Mouse (Mus musculus) left cerebral cortex, adult 9 months (tissue): ENCODE results near the gene Bpifa1.
"Not testable (repeated sequence)": the region's sequence is repeated elsewhere in the genome, so short reads cannot be mapped to it uniquely, and the experiment has no call there.

Experiments
- DNase-seq, 2 experiments: peaks; one replicate each; pipeline ENCODE4 v3.0.0; 2022; ENCODE audit warnings: low spot score in 2 of 2

Bpifa1 gene

DNA sequence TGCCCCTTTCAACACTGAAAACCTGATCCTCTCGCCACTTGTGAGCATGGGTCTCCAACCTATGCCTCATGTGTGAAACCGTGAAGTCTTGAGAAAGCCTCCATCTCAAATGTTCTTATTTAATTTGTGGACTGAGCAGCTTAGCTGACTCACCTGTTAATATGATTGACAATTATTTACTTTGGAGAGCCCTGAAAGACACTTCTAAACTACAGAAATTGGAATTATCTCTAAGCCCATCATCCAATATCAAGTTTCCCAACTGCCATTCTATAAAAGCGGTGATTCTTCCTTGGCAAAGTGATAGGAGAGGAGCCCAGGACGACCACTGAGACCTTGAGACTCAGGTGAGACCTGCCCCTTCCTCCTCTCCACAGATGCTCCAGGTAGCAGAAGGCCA lies at the start of gene Bpifa1:
TSS of gene Bpifa1 (plus strand) at position 301 of the 400 bp plus-strand sequence.
- no peak for DNase-seq

DNA sequence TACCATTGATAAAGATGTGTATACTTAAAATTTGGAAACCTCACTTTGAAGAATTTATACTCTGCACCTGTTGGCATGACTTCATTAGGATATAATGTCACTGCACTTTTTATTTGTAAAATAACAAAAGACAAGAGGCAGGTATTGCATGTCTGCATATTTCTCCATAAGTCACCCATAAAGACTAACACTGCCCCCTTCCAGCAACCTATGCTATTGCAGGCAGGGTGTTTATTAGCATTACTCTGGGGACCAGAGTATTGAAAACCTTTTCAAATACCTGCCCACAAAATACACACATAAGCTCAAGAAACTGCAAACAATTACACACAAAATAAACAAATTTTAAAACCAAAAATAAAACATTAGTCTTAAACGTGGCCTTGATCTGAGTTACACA lies 44.9 kb upstream of the Bpifa1 start:
- no peak for DNase-seq

DNA sequence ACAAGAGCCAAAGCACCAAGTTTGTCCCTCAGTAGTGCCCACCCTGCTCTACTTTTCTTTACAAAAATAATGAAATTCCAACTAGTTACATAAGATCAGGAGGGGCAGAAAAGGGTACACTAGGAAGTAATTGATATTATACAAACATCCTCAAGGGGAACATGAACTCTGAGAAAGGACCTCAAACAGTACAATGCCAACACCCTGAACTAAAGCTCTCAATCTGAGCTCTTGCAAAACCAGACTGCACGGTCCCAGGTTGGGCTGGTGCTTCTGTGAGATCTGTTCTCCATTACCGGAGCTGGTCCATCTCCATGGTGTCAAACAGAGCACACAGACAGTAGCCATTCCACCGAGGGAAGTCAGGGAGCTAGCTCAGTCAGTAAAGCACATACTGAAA lies 25.3 kb upstream of the Bpifa1 start:
- no peak for DNase-seq

DNA sequence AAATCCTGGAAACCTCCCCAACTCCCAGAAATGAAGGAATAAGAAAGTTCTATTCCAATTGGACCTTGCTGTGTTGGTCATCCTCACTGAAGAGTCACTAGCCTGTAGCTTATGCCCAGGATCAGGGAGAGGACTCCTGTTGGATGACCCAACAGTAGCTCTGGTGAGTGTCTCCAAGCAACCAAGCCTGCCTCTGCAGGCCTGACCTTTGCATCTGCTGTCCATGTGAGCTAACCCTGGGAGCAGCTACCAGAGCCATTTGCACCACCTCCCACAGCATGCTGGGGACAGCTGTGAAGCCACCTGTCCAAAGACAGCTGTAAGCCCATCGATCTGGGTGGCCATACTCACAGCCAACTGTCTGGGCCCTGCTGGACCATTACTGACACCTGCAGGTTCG lies 12.6 kb upstream of the Bpifa1 start, which contains the start of gene Bpifa3:
TSS of gene Bpifa3 (plus strand) at position 217 of the 400 bp plus-strand sequence.
- no peak for DNase-seq

DNA sequence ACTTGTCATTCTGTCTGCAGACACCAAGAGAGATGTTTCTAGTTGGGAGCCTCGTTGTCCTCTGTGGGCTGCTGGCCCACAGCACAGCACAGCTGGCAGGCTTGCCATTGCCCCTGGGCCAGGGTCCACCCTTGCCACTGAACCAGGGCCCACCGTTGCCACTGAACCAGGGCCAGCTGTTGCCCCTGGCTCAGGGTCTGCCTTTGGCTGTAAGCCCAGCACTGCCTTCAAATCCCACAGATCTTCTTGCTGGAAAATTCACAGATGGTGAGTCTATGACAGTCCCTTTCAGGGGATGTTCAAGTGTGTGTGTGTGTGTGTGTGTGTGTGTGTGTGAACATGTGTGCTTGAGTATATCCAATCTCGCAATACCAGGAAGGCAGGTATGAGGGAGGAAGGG lies 1.1 kb downstream of the Bpifa1 start:
- DNase-seq = no peak

DNA sequence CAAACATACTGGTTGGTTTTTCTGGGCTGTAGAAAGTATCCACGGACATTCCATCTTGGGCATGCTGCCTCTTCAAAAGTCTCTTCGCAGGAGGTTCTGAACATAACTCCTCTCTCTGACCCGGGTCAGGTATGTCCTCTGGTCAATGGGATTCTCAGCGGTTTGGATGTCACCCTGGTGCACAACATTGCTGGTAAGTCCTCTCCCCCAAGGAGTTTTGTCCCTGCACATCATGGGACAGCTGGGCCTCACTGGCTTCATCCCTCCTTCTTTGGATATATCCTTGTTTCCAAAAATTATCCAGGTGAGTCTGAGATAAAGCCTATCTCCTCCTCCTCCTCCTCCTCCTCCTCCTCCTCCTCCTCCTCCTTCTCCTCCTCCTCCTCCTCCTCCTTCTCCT lies 4.8 kb downstream of the Bpifa1 start:
- DNase-seq = no peak

DNA sequence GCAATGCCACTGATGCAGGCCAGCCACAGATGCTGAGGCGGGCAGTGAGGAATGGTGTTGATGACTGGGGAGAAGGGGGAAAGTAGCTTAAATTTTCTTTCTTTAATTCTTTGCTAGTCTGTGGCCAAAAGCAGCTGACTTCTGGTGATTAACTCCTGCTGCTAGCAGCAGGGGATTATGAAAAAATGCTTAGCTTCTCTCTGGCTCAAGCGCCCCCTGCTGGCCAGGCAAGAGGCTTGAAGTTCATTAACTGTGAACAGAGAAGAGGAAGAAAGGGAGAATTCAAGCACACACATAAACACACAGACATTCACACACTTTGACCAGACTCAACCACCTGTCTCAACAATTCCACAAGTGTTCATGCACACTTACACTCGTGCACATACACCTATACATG lies 15.8 kb downstream of the Bpifa1 start:
- DNase-seq = peak in 1 of 2 experiments; percentile 21

DNA sequence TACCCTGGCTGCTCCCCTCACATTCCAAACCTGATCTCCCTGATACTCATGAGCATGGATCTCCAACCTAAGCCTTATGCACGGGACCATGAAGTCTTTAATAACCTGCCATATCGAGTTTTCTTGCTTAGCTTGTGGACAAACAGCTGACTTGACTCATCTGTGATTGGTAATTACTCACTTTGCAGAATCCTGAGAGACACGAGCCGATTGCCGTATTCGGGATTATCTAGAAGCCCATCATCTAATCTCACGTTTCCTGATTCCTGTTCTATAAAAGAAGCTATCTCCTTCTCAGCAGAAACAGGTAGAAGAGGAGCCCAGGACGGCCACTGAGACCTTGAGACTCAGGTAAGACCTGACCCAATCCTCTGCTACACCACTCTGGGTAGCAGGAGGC lies 19.6 kb downstream of the Bpifa1 start, which contains the start of gene Bpifa5:
TSS of gene Bpifa5 (plus strand) at position 301 of the 400 bp plus-strand sequence.
- no peak for DNase-seq

DNA sequence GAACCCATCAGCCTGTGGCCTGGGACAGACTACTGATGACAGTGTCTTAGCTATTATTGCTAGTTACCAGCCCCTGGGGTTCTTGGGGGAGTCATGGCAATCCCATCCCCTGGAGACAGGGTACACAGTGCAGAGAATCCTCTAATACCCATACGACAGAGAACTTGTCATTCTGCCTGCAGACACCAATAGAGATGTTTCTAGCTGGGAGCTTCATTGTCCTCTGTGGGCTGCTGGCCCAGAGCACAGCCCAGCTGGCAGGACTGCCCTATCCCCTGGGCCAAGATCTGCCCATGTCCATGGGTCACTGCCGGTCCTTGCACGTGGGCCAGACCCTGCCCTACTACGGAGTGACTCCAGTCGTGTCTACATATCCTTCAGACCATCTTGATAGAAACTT lies 20.6 kb downstream of the Bpifa1 start:
- no peak for DNase-seq

DNA sequence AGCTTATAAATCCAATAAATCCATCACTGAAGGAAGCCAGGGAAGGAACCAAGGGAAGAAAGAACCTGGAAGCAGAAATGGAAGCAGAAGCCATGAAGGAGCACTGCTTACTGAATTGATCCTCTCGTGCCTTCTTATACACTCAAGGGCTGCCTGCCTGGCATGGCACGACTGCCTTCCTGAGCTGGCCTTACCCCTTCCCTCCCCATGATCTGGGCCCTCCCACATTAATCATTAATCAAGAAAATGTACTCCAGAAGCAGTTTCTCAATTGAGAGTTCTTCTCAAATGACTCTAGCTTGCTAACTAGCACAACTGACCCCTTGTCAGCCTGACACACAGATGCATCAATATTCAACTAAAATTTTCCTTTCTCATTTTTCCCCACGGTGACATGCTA lies 26.5 kb downstream of the Bpifa1 start:
- DNase-seq = no peak

DNA sequence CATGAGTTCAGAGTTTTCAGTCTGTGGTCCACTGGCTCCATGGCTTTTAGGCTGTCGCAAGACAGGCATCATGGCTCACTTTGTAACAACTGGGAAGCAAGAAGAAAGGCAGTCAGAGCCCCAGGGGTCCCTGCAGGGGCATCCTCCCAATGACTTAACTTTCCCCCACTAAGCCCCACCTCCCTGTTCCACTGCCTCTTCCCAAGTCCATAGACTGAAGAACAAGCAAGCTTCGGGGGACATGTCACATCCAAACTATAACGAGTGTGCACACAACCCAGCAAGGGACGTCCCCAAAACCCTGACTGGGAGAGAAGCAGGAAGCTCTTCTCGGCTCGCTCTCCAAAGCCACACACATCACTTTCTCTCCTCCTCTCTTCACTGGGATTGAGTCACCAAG lies 28.9 kb downstream of the Bpifa1 start:
- no peak for DNase-seq

DNA sequence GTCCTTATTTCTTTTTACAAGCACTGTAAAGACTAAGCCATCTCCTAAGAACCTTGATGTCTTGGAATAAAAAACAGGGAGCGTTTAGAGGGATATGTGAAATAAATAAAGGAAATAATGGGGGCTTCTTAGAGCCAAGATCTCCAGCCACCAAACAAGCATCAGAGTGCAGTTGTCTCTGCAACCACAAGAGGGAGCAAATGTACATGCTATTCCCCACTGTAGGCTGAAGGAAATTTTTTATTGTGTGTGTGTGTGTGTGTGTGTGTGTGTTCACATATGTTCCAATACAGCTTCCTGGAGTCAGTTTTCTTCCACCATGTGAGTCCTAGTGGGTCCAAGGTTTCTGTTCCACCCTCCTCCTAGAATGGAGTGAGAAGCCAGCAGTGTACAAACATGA lies 30.6 kb downstream of the Bpifa1 start:
- peak in 1 of 2 experiments; percentile 39 for DNase-seq

DNA sequence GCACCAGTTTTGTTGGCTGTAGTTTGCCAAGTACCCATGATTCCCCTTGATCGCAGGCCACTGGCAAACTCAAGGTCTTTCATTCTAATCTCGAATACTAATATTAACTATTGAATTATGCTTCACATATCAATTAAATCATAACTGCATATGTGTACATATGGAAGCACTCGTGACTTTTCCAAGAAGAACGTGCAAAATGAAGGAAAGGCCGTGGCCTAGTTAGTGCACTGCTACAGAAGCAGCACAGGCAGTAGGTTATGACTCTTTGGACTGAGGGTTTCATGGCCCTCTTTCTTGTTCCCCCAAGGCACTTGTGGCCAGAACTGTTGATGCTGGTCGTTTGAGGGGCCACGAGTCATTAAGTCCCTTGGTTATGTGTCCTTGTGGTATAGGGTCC lies 39.2 kb downstream of the Bpifa1 start:
- DNase-seq = not testable (repeated sequence)

DNA sequence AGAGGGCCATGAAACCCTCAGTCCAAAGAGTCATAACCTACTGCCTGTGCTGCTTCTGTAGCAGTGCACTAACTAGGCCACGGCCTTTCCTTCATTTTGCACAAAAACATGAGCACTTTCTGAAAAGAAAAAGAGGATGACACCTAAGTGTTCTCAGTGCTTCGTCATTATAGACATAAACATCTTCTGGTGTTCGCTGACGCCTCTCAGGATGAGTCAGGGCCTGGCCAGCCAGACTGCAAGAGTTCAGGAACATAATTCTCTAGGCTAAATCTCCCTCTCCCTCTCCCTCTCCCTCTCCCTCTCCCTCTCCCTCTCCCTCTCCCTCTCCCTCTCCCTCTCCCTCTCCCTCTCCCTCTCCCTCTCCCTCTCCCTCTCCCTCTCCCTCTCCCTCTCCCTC lies 40.4 kb downstream of the Bpifa1 start:
- peak in 1 of 2 experiments; percentile 33 for DNase-seq

DNA sequence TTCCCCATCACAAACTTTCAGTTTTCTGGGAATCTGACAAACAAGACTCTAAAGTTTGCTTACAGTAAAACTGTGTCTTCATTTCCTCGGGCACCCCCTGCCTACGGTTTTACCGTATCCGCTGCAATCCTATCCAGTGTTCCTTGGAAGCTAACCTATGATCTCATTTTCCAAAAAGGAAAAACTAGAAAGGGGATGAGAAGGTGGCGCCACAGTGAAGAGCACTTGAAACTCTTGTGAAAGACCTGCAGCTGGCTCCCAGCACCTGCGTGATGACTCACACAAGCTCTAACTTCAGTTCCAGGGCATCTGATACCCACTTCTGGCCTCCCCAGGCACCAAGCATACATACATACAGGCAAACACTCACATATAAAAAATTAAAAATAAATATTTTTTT lies 42.6 kb downstream of the Bpifa1 start:
- DNase-seq = no peak

DNA sequence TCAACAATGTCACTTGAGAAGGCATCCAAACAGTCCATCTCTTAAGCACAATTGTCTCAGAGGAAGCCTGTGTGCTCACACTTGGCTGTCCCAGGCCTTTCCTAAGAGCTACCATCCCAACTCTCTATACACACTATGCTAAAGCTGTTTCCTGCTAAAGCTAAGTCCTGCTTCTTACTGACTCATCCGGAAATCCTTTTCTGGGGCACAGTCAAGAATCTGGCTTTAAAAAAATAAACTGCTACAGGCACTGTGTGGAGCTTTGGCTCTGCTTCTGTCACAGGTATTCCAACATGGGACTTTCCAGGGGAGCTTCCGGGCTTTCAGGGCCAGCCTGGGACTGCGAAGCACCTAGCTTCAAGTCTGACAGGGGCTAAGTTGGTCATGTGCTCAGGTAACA lies 43.1 kb downstream of the Bpifa1 start:
- DNase-seq = no peak

DNA sequence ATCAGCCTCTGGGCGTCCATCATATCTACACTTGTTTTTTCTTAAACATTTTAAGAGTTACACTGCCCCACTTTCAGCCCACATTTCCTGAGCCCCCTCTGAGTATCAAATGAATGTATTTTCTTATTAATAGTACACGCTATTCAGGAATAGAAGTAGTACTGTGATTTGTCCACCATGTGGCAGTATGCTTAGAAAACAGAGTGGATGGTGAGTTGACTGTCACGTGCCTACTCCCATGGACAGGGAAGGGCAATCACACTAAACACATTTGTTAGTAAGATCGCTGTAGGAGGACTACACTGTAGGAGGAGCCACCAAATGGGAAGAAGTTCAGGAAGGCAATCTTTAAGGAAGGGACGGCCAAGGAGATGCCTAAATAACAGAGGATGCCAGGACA lies 44.8 kb downstream of the Bpifa1 start:
- no peak for DNase-seq

DNA sequence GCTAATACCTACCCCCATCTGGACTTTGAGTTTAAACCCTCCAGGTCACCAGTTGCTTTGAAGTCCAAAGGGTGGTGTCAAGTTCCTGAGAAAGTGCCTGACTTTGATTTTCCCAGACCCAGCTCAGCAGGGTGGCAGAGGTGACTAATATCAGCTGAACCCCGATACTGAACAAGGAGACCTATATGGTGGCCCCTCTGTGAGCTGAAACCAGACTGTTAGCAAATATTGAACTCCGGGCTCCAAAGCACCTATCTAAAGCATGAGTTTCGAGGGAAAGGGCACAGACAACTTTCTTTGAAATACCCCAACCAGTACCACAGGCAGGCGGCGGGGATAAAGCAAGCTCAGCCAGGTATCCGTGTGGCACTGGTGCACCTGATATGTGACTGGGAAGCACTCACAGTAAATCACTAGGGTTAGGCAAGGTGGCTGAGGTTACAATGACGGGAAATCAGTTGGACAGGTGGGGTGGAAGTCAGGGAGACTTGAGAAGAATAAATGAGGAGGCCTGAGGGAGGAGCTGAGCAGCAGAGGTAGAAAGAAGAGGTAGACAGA lies 47.3 kb downstream of the Bpifa1 start:
- DNase-seq = no peak

DNA sequence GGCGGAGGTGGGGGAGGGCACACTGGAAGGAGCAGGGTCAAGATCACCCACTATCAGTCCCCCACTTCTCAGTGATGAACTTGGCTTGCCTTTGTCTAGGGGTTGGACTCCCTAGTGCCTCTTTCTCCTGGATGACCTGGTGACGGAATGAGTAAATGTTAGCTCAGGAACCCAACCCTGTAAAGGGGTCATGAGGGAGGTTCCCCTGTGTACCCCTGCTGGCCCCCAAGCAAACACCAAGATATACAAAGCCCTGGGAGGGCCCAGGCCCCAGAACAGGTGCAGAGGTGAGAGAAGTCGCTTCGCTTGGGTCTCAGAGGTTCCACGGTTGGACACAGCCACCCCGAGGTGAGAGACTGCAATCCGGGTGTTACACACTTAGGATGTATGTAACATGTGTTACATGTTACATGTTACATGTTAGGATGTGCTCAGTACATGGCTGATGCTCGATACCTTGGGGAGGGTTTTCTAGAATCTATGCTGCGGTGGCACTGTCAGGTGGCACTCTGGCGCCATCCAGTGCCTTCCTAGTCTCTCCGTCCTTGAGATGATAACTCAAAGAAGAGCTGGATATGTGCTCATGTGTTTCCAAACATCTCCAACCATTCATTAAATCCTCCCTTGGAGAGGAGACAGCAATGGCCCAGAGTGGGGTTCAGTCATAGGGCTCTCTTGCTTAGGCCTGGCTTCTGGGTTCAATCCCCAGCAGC lies 48.0 kb downstream of the Bpifa1 start, which contains the start of gene Bpifb1:
TSS of gene Bpifb1 (plus strand) at position 273 of the 713 bp plus-strand sequence.
- no peak for DNase-seq

DNA sequence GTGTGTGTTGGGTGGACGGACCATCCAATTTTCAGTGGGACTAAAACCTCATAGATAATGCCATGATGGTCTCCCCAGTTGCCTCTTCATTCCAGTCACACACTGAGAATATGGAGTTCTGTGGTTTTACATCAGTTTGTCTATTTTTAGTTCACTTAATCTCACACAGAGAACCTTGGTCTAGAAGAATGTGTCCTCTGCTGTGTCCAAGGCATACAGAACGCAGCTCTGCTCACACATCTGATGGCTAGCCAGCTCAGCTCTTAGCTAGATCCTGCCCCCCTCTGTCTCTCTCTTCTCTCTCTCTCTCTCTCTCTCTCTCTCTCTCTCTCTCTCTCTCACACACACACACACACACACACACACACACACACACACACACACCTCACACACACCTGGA lies 49.5 kb downstream of the Bpifa1 start:
- no peak for DNase-seq

DNA sequence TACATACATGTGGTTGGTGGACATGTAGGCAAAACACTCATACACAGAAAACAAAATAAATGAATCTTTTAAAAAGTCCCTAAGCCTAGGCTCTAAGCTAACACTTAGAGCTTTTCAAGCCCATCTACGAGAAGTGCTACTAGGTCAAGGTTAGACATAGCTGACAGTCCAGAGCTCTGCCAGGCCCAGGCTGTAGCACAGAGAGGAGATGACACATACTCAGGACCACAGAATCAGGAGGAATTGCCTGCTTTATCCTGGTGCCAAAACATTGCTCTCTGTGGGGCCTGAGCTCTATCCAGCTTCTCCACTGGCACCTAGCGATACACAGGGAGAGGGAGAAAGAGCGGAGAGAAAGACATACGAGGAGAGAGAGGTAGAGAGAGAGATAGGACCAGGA lies 50.4 kb downstream of the Bpifa1 start:
- DNase-seq = no peak

DNA sequence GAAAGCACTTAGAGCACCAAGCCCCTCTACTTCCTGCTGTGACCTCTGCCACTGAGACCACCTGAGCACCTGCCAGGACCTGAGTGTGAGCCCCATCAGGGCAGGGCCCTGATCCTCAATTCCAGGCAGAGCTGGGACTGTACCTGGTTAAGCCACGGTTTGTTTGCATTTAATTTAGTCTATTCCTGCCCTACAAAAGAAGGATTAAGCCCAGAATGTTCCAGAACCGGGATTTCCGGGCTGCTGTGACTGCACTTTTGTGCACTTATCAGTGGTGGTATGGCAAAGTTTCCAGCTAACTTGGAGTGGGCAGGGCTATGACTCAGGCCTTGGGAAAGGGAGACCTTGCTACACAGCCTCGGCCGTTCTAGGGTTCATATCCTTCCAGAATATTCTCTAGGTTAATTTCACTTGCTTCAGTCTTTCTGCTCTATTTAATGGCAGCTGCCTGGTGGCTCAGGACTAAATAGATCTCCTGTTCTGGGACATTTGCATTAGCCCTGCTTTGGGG lies 51.4 kb downstream of the Bpifa1 start:
- DNase-seq = no peak

DNA sequence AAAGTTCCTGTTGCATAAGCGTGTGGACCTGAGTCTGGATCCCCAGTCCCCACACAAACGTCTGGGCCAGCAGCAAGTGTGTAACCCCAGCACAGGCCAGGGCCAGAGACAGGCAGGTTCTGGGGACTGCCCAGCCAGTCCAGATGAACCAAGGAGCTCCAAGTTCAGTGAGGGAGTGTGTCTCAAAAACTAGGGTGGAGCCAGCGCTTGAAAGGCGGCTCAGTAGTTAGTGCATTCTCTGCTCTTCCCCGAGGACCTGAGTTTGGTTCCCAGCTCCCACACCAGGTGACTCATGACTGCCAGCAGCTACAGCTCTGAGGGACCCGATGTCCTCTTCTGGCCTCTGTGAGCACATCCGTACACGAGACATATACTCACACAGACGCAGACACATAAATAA lies 54.4 kb downstream of the Bpifa1 start:
- DNase-seq = no peak
